Mouse (Mus musculus) gastrocnemius, adult 18-20 months (tissue): Measurements from ENCODE around the gene Dpagt1. TPM values are rescaled to one million over a fixed set of nuclear protein-coding genes. Genes with fewer than 3 reads are reported as not detected.

ENCODE experiments used
- DNase-seq: peaks from one replicate; pipeline ENCODE4 v3.0.0; 2021; ENCODE audit warnings: low spot score
- microRNA-seq: library from miRNA; unstranded; fragments of <30 nt; microRNA quantifications from one replicate; pipeline ENCODE4 v1.2.0, GENCODE M21; 2021
- total RNA-seq, 2 experiments: library from RNA; stranded (reverse); gene quantifications; 2 replicates each; pipeline ENCODE4 v1.2.3; 2021

Dpagt1 gene
- total RNA-seq, 2 experiments from 2014 or later = 13.2 to 13.4 TPM

DNA sequence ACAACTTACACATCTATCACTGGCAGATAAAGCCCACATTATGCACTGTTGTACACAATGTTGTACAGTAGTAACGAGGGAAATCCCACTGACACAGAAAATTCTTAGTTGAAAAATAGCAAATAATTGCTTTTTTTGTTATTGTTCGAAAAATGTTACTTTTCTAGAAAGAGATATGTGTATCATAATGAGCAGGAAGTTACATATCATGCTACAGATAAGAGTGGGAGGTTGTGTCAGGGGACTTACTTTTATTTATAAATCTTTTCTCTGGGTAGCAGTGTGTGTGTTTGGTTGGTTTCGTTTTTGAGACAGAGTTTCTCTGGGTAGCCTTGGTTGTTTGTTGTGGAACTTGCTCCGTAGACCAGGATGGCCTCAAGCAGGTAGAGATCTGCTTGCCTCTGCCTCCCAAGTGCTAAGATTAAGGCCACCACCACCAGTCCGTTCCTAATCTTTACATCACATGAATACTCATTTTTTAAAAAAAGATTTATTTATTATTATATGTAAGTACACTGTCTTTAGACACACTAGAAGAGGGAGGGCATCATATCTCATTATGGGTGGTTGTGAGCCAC lies 52.4 kb downstream of the Dpagt1 start:
- DNase-seq = no peak

DNA sequence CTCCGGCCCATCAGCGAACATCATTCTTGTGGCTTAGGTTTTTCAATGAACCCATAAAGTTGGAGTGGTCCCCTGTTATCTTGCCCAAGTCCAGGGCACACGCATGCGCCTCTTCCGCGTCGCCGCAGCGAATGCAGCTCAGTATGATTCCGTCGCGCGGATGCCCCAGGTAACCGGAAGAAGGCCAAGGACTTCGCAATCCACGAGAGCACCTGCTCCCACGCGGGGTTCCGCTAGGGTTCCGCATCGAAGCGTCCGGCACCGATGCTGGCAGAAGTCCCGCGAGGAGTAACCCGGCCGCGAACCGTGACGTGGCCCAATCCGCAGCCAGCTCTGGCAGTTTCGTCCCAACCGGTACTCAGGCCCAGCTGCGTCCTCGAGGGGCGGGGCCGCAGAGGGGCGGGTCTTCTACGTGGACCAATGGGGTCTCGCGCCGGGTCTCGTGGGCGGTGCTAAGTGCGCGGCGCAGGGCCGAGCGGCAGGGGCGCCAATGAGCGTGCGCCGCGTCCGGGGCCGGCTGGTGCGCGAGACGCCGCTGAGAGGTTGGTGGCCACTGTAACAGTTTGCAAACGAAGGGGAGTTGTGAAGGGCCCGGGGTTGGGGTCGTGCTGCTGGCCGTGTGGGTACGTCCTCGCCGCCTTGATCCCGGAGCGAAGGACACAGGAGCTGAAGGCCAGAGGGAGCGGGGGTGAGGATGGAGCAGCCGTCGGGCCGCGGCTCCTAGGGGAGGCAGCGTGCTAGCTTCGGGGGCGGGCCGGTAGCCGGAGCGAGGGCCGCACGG lies 53.4 kb downstream of the Dpagt1 start, which contains the start of gene Hyou1:
Gene Hyou1, plus strand, starts transcription at position 437 of the 781 bp plus-strand sequence.
- peak; percentile 99 for DNase-seq

DNA sequence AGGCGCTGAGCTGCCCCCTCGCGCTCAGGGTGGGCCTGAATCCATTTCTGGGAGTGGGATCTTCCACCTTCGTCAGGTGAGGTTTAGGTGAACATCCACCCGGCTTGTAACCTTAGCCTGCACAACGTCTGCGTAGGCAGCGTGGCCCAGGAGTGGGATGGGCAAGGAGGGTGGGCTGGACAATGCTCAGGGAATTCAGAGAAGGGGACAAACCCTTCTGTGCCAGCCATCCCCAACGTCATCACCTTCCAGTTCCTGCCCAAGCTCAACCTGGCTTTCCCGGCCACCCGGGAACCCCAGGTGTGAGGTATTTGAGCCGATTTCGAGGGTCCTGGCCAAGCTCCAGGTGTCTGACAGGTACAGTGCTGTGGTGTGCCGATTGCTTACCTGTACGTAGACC lies 54.0 kb downstream of the Dpagt1 start:
- no peak for DNase-seq

Small RNA genes lying within 50 kb of the gene (microRNA-seq; reads per million reads assigned to microRNA genes)
- gene Gm44335 = not detected

Other genes with a start within 250 kb of the Dpagt1 start
- not detected for gene Mfrp, start 224.3 kb upstream of the Dpagt1 start, total RNA-seq
- 1 to 10 TPM; 3.9 to 5.4 TPM for gene C1qtnf5, start 218.8 kb upstream of the Dpagt1 start, total RNA-seq
- 1 to 10 TPM in 1 of 2 experiments, under 1 TPM in 1; 0.43 to 1.9 TPM for gene Gm49380, start 212.5 kb upstream of the Dpagt1 start, total RNA-seq
- 1 to 10 TPM; 1.5 to 3.0 TPM for gene Rnf26, start 212.5 kb upstream of the Dpagt1 start, total RNA-seq
- 10 to 100 TPM; 19.8 to 32.9 TPM for gene Mcam, start 191.6 kb upstream of the Dpagt1 start, total RNA-seq
- 1 to 10 TPM; 7.1 to 7.5 TPM for gene Cbl, start 92.0 kb upstream of the Dpagt1 start, total RNA-seq
- not detected for gene Ccdc153, start 85.3 kb upstream of the Dpagt1 start, total RNA-seq
- gene Pdzd3, start 74.5 kb upstream of the Dpagt1 start, total RNA-seq = 1 to 10 TPM; 1.1 to 1.4 TPM
- gene Nlrx1, start 57.4 kb upstream of the Dpagt1 start, total RNA-seq = 10 to 100 TPM; 21.7 to 21.8 TPM
- gene Abcg4, start 37.4 kb upstream of the Dpagt1 start, total RNA-seq = under 1 TPM; 0.32 to 0.59 TPM
- gene Hinfp, start 20.3 kb upstream of the Dpagt1 start, total RNA-seq = 1 to 10 TPM; 5.2 TPM
- gene C2cd2l, start 5.7 kb upstream of the Dpagt1 start, total RNA-seq = 10 to 100 TPM; 14.1 to 14.8 TPM
- gene H2afx, start 8.7 kb downstream of the Dpagt1 start, total RNA-seq = 10 to 100 TPM in 1 of 2 experiments, 1 to 10 TPM in 1; 7.8 to 10.4 TPM
- gene Hmbs, start 18.2 kb downstream of the Dpagt1 start, total RNA-seq = 10 to 100 TPM; 20.8 to 24.7 TPM
- 10 to 100 TPM; 17.7 to 17.8 TPM for gene Vps11, start 35.7 kb downstream of the Dpagt1 start, total RNA-seq
- 10 to 100 TPM; 23.0 to 25.0 TPM for gene Hyou1, start 53.5 kb downstream of the Dpagt1 start, total RNA-seq
- gene Slc37a4, start 70.8 kb downstream of the Dpagt1 start, total RNA-seq = 100 to 1,000 TPM in 1 of 2 experiments, 10 to 100 TPM in 1; 86.0 to 147 TPM
- 100 to 1,000 TPM; 772 to 880 TPM for gene Rps25, start 81.1 kb downstream of the Dpagt1 start, total RNA-seq
- gene Trappc4, start 81.6 kb downstream of the Dpagt1 start, total RNA-seq = 10 to 100 TPM; 16.9 to 20.4 TPM
- 1 to 10 TPM; 3.5 to 4.1 TPM for gene Ccdc84, start 92.5 kb downstream of the Dpagt1 start, total RNA-seq
- not detected for gene Foxr1, start 115.1 kb downstream of the Dpagt1 start, total RNA-seq
- under 1 TPM; 0.43 to 0.83 TPM for gene Upk2, start 129.0 kb downstream of the Dpagt1 start, total RNA-seq
- 10 to 100 TPM; 36.0 to 36.6 TPM for gene Bcl9l, start 156.8 kb downstream of the Dpagt1 start, total RNA-seq
- not detected for gene Cxcr5, start 235.9 kb downstream of the Dpagt1 start, total RNA-seq